Mouse (Mus musculus) ES-E14 (cell line): Measurements from ENCODE around the gene Serpinb1a. TPM values are rescaled to one million over a fixed set of nuclear protein-coding genes. Genes with fewer than 3 reads are reported as not detected.
"Not testable (repeated sequence)": the region's sequence is repeated elsewhere in the genome, so short reads cannot be mapped to it uniquely, and the experiment has no call there.

Experiments used
- DNase-seq: peaks from one replicate; pipeline ENCODE4 v3.0.0-alpha.2; 2013; ENCODE audit warnings: low read depth, low spot score
- H3K27ac ChIP-seq: 2 replicates; pipeline ENCODE4 v1.5.1; 2012; ENCODE audit warnings: low read depth, mild to moderate bottlenecking, low read length, moderate library complexity, mixed read lengths; ENCODE audit not compliant: poor library complexity, insufficient read depth, severe bottlenecking
- H3K36me3 ChIP-seq: 2 replicates; pipeline ENCODE4 v1.6.1; 2012; ENCODE audit warnings: mild to moderate bottlenecking, low read length, moderate library complexity, mixed read lengths; ENCODE audit not compliant: control insufficient read depth, poor library complexity, insufficient read depth, severe bottlenecking
- H3K4me1 ChIP-seq, 2 experiments: fragments of 150-350 bp in 1 of 2; sonication (generic) in 1 of 2; 2 replicates each; pipeline ENCODE4 v1.6.1; 2012; ENCODE audit warnings: low read length in 2 of 2, mild to moderate bottlenecking in 1 of 2, mixed read lengths in 1 of 2; ENCODE audit not compliant: control insufficient read depth in 2 of 2, insufficient read depth in 2 of 2, poor library complexity in 1 of 2
- H3K4me3 ChIP-seq, 2 experiments: fragments of 150-350 bp in 1 of 2; sonication (generic) in 1 of 2; 2 replicates each; pipeline ENCODE4 v1.5.1; 2012; ENCODE audit warnings: low read length in 2 of 2, low read depth in 1 of 2, mild to moderate bottlenecking in 1 of 2, mixed read lengths in 1 of 2; ENCODE audit not compliant: insufficient read depth in 1 of 2, poor library complexity in 1 of 2, severe bottlenecking in 1 of 2
- H3K9ac ChIP-seq: 2 replicates; pipeline ENCODE4 v1.6.1; 2012; ENCODE audit warnings: low read depth, mild to moderate bottlenecking, low read length, mixed read lengths; ENCODE audit not compliant: poor library complexity, insufficient read depth, severe bottlenecking
- H3K9me3 ChIP-seq: fragments of 150-350 bp; sonication (generic); 2 replicates; pipeline ENCODE4 v1.6.1; 2012; ENCODE audit warnings: low read depth, mild to moderate bottlenecking, low read length; ENCODE audit not compliant: control insufficient read depth, insufficient read depth
- CHD2 ChIP-seq: IDR thresholded peaks from 2 replicates; pipeline ENCODE4 v1.6.1; 2014; ENCODE audit warnings: mild to moderate bottlenecking, low read depth, low read length, inconsistent platforms
- HCFC1 ChIP-seq: IDR thresholded peaks from 2 replicates; pipeline ENCODE4 v1.6.1; 2012; ENCODE audit warnings: low read length, inconsistent platforms, borderline replicate concordance; ENCODE audit not compliant: insufficient read depth
- MAFK ChIP-seq: IDR thresholded peaks from 2 replicates; pipeline ENCODE4 v1.6.1; 2014; ENCODE audit warnings: mild to moderate bottlenecking, low read depth, low read length, inconsistent platforms; ENCODE audit not compliant: insufficient read depth
- ZC3H11A ChIP-seq: IDR thresholded peaks from 2 replicates; pipeline ENCODE4 v1.6.1; 2012; ENCODE audit warnings: low read depth, mild to moderate bottlenecking, inconsistent platforms, low read length, borderline replicate concordance
- ZNF384 ChIP-seq: IDR thresholded peaks from 2 replicates; pipeline ENCODE4 v1.6.1; 2012; ENCODE audit warnings: low read depth, low read length, inconsistent platforms
- in situ Hi-C, 2 experiments: fragments of 600-800 bp; cut with MboI; formaldehyde crosslinking; loops; one replicate each; pipeline ENCODE4 v1.15.1; 2025; ENCODE audit warnings: low sequenced_read_pairs in 2 of 2, inconsistent platforms in 1 of 2; ENCODE audit not compliant: unreplicated experiment in 2 of 2
- total RNA-seq: library from RNA; depleted of rRNA; stranded (reverse); fragments of 300-350 nt; gene quantifications from 2 replicates; pipeline ENCODE4 v1.2.3, GENCODE M21; 2012

The Serpinb1a gene
- total RNA-seq, 1 experiment = 2.2 TPM

- Histone ChIP-seq H3K27ac (no peak overlapping the region), H3K4me3 (no peak overlapping the region), H3K4me1 (no peaks in the 10 kb centered on the region), H3K36me3 (no peaks in the 10 kb centered on the region), H3K9me3 (no peaks in the 10 kb centered on the region), H3K9ac (no peak overlapping the region)
- TF ChIP-seq ZC3H11A = no peak
- no peak for TF ChIP-seq MAFK
- no peak for TF ChIP-seq HCFC1
- no peak for TF ChIP-seq ZNF384
- no peak for TF ChIP-seq CHD2
- in situ Hi-C loops = no loop called here
- no peak for DNase-seq
Measured at GRCm38 (mm10) chr13:32884755-32885154, 33.8 kb upstream of the Serpinb1a start.

- Histone ChIP-seq H3K4me1 (no peaks in the 10 kb centered on the region), H3K36me3 (no peaks in the 10 kb centered on the region), H3K9me3 (no peaks in the 10 kb centered on the region), H3K27ac (no peak overlapping the region), H3K9ac (no peak overlapping the region), H3K4me3 (no peak overlapping the region)
- in situ Hi-C loops = no loop called here
- no peak for DNase-seq
- TF ChIP-seq HCFC1 (no peak), ZC3H11A (no peak), CHD2 (no peak), MAFK (no peak), ZNF384 (no peak)
Measured at GRCm38 (mm10) chr13:32873862-32874261, 22.9 kb upstream of the Serpinb1a start.

GRCm38 (mm10) chr13:32868843-32869242, 17.9 kb upstream of the Serpinb1a start:
- Histone ChIP-seq H3K4me3 (no peak overlapping the region), H3K9me3 (no peaks in the 10 kb centered on the region), H3K27ac (no peak overlapping the region), H3K36me3 (no peaks in the 10 kb centered on the region), H3K4me1 (no peaks in the 10 kb centered on the region), H3K9ac (no peak overlapping the region)
- DNase-seq = no peak
- no peak for TF ChIP-seq ZC3H11A
- no peak for TF ChIP-seq HCFC1
- no peak for TF ChIP-seq CHD2
- TF ChIP-seq ZNF384 = no peak
- no peak for TF ChIP-seq MAFK
- in situ Hi-C loops = no loop called here

GRCm38 (mm10) chr13:32868233-32868632, 17.2 kb upstream of the Serpinb1a start:
- DNase-seq, H3K4me1 ChIP-seq, H3K9ac ChIP-seq, H3K9me3 ChIP-seq, H3K27ac ChIP-seq, in situ Hi-C loops, H3K4me3 ChIP-seq, H3K36me3 ChIP-seq: not testable (repeated sequence)

- no peak for TF ChIP-seq HCFC1
- TF ChIP-seq ZC3H11A = no peak
- no peak for TF ChIP-seq CHD2
- no peak for TF ChIP-seq MAFK
- no peak for TF ChIP-seq ZNF384
- Histone ChIP-seq H3K36me3 (no peaks in the 10 kb centered on the region), H3K4me3 (no peak overlapping the region), H3K9me3 (no peaks in the 10 kb centered on the region), H3K9ac (no peak overlapping the region), H3K27ac (no peak overlapping the region), H3K4me1 (no peaks in the 10 kb centered on the region)
- in situ Hi-C loops = no loop called here
- DNase-seq = no peak
Measured at GRCm38 (mm10) chr13:32867030-32867429, 16.0 kb upstream of the Serpinb1a start.
